Mouse (Mus musculus): ENCODE measurements around the gene Arl5a.

Arl5a gene

DNA sequence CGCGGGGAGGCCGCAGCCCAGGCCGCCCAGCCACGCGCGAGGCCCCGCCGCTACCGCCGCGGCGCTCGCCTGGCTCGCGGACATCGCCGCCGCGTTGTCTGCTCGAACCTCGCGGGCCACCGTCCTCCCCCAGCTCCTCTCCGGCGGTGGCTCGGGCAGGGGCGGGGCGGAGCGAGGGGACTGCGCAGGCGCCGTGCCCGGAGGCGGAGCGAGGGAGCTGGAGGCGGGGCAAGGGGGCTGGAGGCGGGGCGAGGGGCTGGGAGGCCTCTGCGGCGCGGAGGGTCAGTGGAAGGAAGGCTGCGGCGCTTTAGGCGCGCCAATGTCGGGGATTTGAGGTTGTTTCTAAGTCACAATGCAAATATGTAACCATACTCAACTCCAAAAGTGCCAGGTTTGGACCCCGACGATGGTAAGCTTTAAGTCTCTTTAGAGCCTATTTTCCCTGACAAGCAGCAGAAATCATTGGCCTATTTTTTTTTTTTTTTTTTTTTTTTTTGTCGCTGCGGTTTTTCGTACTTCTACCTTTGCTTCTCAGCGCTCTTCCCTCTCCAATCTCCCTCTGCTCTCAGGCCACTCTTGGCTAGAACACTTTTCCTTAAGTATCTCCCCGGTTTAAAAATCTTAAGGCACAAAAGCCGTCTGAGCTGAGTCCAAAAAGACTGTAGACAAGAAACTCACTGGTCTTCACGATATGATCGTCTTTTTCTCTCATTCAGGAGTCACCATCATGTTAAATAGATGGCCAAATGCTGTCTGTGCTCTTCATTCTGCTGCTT is at the start of gene Arl5a:
Gene Arl5a (minus strand): TSS at position 155 of the 776 bp plus-strand sequence.
- in situ Hi-C loops (cut with MboI; ENCODE audit: unreplicated experiment in 2 of 2): loop anchor here (5.0 to 25.0 kb wide), 7 partner anchors 312 to 1588 kb away; partner anchors contain the start of genes Arl6ip6 (in 2 of the 2), Prpf40a (in 2 of the 2) and Stam2 (in 2 of the 2)

DNA sequence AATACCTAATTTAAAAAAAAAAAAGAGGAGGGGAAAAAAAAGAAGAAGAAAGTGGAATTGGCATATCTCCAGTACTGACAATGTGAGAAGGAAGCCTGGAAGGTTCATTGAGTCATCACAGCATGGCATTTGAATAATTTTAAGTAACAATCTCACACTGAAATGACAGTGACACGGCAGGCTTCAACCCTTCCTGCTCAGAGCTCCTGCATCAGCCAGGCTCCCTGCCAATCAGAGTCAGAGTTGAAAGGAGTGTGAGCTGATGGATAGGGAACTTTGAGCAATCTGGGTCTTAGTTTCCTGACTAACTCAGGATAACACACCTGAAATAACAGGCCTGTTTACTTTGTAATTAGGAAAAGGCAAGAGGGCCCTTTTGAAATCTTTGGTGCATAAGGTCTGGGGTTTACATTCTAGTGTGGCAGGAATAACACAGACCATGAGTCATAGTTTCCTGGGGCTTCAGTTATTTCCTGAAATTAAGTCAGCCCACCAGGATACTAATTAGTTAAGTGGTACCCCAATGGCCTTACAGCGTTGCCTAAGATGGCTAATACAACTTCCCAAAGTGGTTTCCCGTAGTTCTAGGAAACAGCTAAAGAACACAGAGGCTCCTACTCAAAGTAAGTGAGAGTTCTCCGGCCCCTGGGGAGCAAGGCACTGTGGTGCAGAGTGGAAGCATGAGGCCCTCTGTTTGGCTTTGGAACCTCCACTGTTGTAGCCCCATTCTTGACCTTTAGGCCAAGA is 47.0 kb upstream of the Arl5a start:
- in situ Hi-C loops (cut with MboI; ENCODE audit: unreplicated experiment in 2 of 2): no loop called here

DNA sequence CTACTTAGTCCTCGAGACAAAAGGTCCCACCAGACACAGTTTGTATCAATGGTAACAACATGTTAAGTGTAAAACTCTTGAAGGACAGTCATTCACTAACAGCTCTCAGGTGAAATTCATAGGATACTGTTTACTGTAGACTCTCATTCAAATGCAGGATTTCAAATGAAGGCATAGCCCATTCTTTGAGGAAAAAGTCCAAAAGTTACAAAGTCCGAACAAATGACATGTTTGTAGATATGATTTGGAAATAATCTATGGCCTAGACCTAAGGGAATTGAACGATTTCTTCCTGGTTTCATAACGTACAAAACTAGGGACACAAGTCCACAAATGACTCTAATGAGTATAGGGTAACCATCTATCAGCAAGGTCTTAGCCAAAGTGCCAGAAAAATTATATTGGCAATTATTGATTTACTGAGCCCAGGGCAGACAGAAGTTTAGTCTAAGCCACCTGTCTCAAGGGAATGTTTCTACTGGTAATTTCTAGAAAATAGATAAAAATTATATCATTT is 45.4 kb upstream of the Arl5a start:
- in situ Hi-C loops (cut with MboI; ENCODE audit: unreplicated experiment in 2 of 2): no loop called here

DNA sequence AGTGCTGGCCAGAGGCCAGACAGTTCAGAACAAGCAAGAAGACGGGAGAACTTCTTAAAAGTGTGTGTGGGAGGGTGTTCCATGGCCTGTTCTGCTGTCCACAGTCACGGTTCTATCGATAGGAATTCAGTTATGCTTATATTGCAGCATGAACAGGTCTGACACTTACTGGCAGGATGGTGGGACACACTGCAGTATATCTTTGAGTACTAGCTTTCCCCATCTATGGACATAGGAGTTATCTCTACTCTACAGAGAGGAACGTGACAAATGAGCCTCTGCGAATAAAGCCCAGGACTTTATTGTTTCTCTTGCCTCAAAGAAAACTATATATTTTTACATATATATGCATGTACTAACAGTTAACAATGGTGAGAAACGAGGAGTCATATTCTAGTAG is 42.9 kb upstream of the Arl5a start:
- in situ Hi-C loops (cut with MboI; ENCODE audit: unreplicated experiment in 2 of 2): no loop called here

DNA sequence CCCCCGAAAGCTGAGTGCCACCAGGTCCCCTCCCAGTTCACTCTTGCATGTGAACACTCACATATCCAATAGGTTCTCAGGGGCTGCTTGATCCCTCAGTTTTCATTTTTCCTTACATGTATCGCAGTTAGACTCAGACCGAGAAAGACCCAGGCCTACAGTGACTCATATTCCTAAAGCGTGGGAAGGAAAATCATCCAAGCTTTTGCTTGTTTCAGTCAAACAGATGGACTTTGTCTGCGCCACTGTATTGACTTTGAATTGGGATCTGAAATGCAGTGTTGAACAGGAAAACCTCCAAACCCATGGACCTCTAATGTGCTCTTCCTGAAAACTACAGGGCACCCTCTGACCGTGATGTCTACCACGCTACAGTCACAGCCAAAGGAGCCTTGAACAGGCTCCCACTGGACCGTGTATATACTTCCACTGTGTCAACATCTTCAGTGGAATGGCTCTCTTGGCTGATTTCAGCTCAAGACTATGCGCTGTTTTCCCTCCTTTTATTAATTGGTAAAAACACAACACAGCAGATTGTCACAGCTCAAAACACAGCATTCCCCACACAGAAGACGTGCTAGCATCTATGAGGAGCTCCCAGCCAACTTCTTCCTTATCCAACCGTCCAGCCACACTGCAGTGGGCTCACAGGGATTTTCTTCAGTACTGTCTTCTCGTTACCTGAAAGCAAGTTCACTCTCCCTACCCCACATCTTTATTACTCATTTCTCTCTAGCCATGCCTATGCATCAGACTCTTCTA is 36.7 kb upstream of the Arl5a start:
- in situ Hi-C loops (cut with MboI; ENCODE audit: unreplicated experiment in 2 of 2): no loop called here

DNA sequence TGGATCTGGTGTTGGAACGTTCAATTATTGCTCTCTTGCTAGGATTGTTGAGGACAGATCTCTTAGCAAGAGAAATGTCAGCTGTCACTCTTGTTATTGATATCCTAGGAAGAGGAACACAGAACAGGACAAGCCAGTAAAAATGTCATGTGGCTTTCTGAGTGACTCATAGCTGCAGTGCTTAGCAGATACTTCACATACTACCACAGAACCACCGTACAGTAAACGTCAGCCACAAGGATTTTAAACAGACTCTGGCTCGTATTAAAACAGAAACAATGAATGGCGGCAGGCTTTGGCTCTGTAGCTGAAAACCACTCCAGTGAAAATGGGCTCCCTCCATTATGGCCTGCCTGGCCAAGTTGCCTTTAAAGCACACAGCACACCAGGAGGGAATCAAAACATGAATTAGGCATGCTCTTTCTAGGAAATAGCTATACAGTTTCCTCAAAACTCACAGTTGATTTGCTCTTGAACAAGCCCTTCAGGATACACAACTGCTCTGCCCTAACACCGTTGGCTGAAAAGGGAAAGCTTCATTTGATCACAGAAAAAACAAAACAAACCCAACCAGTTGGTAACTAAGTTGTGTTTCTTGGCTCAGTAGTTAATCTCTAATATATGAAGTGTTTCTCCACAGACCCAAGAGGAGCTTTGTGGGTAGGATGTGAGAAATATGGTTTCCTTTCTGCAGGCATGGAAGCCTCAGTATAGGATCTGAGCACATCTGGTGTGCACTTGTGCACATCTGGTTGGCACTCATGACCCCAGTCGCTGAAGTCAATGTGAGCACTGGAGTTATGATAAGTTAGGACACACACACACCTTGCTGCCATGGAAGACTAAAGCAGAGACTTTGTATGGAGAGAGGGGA is 31.1 kb upstream of the Arl5a start:
- in situ Hi-C loops (cut with MboI; ENCODE audit: unreplicated experiment in 2 of 2): no loop called here

DNA sequence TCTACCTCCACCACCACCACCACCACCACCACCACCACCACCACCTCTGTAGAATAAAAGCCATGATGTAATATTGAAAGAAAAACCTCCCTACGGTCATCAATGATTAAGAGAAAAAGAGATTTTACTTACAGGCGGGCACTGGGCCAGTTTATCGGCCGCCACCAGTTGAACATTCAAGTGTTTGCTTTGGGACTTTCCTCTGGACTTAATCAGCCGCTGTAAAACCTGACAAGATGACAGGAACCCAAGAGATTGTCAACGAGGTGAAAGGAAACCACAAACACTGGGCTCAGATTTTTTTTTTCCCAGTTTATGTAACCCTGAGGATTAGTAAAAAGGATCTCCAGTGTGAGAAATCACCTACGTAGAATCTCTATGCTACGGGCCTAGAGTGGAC is 25.1 kb upstream of the Arl5a start:
- in situ Hi-C loops (cut with MboI; ENCODE audit: unreplicated experiment in 2 of 2): no loop called here

DNA sequence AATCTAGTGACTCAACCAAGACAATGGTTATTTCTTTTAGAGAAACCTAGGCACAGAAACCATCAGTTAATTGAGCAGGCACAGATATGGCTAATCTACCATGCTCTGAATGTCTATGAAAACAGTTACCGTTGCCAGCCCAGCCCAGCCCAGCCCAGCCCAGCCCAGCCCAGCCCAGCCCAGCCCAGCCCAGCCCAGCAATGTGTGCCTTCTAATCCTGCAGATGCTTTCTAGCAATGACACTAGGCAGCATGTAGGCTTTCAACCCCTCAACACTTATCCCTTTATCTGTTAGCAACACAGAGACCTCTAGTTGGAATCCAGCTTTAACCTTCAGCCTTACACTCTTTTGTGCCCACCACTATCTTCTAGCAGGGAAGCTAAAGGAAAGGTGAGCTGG is 24.2 kb upstream of the Arl5a start:
- in situ Hi-C loops (cut with MboI; ENCODE audit: unreplicated experiment in 2 of 2): no loop called here

DNA sequence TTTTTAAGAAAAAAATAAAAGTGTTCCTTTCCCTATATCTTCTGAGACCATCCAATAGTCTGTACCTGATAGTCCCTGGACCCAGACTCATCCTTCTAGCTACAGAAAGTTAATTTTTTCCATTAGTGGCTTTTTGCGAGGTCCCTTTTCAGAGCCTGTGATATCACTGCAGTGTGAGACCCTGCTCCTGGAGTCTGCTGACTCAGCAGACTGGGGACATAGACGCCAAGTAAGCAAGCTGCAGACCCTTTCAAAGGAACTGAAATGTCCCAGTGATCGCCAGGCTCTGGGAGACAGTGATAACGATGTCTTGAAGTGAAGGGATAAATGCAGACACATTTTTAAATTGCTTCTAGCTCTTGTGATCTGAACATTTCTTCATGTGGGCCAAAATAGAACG is 21.9 kb upstream of the Arl5a start:
- in situ Hi-C loops (cut with MboI; ENCODE audit: unreplicated experiment in 2 of 2): no loop called here

DNA sequence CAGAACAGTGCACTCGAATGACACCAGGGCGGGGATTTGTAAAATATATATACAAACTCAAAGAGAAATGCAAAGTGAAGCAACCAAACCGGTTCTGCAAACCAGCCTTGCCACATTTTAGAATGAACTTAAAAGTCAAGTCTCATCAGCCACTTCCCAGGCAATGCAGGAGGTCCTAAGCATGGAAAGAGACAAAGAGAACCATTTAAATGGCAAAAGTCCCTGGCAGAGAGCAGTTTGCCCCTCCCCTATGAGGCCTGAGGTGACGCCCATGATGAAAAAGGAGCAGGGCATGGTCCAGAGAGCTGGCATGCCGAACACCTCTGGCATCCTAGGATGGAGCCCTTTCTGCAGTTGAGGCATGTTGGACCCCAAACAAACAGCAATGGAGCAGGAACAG is 17.4 kb upstream of the Arl5a start:
- in situ Hi-C loops (cut with MboI; ENCODE audit: unreplicated experiment in 2 of 2): no loop called here

DNA sequence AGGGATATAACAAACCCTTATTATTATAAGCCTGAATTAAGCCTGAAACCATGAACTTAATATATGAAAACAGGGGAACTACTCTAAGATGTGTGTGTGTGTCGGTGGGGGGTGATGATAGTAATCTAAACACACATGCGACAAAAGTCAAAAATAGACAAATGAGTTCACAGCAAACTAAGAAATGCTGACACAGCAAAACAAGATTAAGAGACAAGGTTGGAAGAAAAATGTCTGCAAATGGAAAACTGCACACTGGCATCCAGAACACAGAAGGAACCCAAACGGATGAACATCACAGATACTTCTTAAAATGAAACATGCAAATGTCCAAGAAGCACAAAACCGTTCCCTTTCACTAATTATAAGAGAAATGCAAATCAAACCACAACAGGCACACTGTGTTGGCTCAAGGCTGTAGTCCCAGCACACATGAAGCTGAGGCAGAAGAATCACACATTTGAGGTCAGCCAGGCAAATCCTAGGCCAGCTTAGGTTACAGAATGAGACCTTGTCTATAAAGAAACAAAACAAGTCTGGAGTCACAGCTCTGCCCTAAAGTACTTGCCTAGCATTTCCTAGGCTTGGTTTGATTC is 15.8 kb upstream of the Arl5a start:
- in situ Hi-C loops (cut with MboI; ENCODE audit: unreplicated experiment in 2 of 2): no loop called here

DNA sequence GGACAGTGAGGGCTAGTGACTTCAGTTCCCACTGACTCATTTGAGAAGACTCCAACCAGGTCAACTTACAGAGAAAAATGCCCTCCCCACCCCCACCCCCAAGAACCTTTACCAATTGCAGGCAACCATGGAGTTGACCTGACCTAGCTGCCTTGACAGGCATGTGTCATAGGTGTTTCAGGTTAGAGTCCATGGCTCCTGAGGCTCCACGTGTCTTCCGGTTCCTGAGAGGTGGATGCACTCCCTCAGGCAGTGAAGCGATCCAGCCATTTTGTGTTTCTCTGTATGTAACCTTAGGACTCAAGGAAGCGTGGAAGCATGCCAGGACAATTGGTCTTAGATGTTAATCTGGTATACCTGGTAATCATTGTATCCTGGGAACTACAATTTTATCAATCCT is 13.7 kb upstream of the Arl5a start:
- in situ Hi-C loops (cut with MboI; ENCODE audit: unreplicated experiment in 2 of 2): no loop called here

DNA sequence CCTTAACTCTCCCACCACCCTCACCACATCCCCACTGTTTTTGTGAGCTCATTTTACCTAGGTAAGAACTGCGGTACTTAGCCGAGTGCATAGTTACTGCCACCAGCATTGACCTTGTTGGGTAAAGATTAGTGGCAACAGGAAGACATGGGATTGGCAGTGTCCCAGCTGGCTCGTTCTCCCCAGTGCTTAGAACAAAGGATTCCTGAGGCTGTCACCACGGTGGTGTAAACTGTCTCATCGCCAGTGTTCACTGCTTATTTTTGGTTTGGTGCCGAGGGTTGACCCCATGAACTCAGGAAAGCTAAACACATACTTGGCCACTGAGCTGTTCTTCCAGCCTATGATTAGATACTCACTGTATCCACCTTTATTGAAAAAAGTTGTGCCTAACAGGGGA is 13.3 kb upstream of the Arl5a start:
- in situ Hi-C loops (cut with MboI; ENCODE audit: unreplicated experiment in 2 of 2): no loop called here

DNA sequence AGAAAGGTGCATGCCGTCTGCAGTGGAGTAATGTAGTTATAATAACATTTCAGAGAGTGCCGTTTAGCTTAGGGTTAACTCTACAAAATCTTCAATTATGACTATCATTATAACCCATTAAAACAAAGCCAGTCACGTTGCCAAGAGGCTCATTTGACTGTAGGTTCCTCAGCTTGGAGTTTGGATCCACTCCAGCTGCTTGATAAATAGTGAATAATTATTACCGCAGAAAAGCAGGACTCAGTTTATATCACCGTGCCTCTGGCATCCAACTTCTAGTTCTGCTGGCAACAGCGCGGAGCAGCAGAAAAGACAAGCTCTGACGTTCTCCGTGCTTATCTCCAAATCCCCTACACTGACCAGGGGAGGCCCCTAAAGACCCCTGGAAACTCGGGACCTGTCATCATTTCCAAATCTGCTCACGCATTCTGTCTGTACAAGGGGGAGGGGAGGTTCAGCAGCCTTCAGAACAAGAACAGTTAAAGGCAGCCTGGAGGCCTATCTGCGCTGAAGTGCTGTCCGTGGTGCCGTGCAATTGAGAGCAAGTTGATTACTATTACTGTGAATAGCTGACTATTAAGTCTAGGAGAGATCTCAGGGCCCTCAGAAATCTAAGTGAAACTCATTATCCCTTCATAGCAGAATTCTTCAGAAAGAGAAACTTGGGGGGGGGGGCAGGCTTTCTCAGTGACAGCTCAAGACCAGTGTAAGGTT is 11.4 kb upstream of the Arl5a start:
- in situ Hi-C loops (cut with MboI; ENCODE audit: unreplicated experiment in 2 of 2): no loop called here

DNA sequence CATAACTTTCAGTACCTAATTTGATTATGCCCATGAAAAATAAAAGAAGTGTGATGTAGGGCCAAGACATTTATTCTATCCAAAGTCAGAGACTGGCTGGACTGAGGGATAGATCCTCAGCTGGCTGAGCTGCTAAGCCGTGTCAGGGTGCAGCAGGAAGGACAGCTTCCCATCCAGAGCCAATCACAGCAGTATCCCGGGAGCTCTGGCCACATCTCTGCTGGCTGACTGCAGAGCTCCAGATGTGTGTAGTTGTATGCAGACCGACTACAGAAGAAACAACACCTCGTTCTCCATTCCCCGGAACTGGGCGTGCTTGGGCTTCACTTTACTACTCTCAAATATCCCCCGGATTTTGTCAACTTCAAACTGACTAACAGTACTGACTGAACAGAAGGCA is 8.7 kb upstream of the Arl5a start:
- in situ Hi-C loops (cut with MboI; ENCODE audit: unreplicated experiment in 2 of 2): no loop called here

DNA sequence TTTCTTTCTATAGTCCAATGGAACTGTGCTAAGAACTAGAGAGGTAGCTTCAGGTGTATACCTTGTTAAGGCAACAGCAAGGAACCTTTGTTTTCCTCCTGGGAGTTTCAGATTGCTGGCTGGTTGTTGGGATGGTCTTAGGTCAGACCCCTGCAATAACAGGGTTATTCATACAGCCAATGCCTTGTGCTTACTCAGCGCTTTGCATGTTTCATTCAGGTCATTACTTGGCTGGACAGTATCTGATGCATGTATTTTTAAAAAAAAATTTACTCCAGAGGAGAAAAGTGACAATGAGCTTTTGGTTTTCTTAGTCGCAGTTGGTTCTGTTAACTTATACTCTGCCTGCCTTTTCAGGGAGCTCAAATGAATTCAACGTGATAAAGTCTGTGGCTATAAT is 2.7 kb upstream of the Arl5a start:
- in situ Hi-C loops (cut with MboI; ENCODE audit: unreplicated experiment in 2 of 2): loop anchor here in 1 of 2 experiments (5.0 to 10.0 kb wide), 2 partner anchors 495 to 767 kb away; partner anchors contain the start of genes Arl6ip6 and Prpf40a

DNA sequence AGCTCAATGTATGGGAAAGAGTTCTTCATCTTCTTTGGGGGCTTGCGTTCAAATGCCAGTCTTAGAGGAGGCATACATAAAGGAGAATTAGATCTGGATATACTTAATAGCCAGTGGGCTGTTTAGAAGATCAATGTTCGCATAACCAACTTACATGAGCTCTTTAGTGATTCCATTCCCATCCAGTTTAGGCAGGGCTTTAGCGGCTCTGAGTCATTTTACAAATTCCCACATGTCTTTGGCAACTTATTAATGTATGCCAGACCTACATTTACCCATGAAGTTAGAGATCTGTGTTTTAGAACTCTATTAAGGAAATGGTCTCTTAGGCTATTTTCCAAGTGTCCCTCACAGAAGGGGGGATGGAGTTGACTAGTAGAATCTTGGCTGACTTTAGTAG is 1.3 kb upstream of the Arl5a start:
- in situ Hi-C loops (cut with MboI; ENCODE audit: unreplicated experiment in 2 of 2): loop anchor here in 1 of 2 experiments (5.0 to 10.0 kb wide), 2 partner anchors 494 to 769 kb away; partner anchors contain the start of genes Arl6ip6 and Prpf40a

DNA sequence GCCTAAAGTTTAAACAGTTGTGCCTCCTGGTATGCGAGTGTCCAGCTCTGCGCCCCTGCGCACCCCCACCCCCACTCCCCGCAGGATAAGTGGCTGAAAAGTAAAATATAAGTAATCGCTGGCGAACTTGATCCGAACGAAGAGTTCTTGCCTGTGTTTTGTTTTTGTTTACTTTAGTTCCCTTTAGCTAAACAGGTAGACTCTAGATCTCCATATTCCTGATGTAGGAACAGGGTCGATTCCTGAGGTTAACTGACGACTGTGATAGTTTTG is 758 bp upstream of the Arl5a start:
- in situ Hi-C loops (cut with MboI; ENCODE audit: unreplicated experiment in 2 of 2): loop anchor here in 1 of 2 experiments (5.0 to 10.0 kb wide), 2 partner anchors 493 to 769 kb away; partner anchors contain the start of genes Arl6ip6 and Prpf40a

DNA sequence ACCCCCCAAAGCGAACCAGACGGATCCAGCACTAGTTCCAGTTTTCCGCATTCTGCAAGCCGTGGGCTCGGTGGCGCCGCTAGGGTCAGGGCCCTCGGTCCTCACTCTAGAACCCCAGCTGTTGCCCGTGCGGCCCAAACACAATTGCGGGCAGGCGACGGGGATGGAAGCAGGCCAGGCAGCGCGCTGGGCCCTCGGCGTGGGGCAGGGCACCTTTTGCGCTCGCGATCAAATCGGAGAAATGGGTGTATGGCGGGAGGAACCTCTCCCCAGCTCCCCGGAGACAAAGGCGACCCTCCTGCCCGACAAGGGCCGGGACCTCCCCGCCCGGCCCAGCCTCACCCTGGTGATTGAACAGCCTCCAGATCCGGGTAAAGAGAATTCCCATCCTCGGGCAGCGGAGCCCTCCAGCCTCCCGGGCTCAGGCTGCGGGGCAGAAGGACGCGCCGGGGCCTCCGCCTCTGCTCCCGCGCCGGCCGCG is 413 bp downstream of the Arl5a start:
- in situ Hi-C loops (cut with MboI; ENCODE audit: unreplicated experiment in 2 of 2): loop anchor here (10.0 to 25.0 kb wide), 6 partner anchors 312 to 1587 kb away; partner anchors contain the start of genes Arl6ip6 (in 2 of the 2), Prpf40a (in 2 of the 2) and Stam2 (in 2 of the 2)
